Mouse (Mus musculus) heart, postnatal 14 days (tissue): ENCODE results near the gene Actl7b. TPM values are rescaled to one million over a fixed set of nuclear protein-coding genes. Genes with fewer than 3 reads are reported as not detected.

Experiments
- DNase-seq, 2 experiments: peaks; one replicate each; pipeline ENCODE4 v3.0.0; 2021 to 2022
- intact Hi-C: fragments of 180-260 bp; cut with DNase I; formaldehyde crosslinking; loops from one replicate; pipeline ENCODE4 v1.15.1; 2025
- total RNA-seq, 2 experiments: library from RNA; stranded (reverse); gene quantifications; 2 replicates each; pipeline ENCODE4 v1.2.3; 2021

Actl7b gene
- total RNA-seq, 2 experiments from 2014 or later, result 0.15 TPM; not detected in 1

GRCm38 (mm10) chr4:56717932-56718331, 23.3 kb downstream of the Actl7b start:
- no peak for DNase-seq
- intact Hi-C loops, result no loop called here

DNA sequence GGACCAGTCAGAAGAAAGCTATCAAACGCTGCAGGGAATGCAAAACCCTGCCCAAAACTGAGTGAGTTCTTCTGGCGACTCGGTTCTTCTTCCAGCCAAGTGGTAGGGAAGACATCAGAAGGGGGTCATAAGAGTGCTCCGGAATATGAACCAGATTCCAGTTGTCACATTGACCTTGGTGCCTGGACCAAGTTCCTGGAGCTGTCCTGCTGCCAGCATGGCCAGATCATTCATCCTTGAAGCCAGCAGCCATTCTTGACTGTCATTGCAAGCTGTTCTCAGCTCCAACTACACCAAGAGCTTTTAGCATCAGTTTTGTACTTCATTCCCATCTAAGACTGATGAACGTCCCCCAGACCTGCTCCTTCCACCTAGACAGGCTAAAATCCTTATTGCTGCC, 24.4 kb downstream of the Actl7b start:
- peak in 1 of 2 experiments; percentile 18 for DNase-seq

GRCm38 (mm10) chr4:56713155-56713554, 28.1 kb downstream of the Actl7b start:
- intact Hi-C loops, result no loop called here
- DNase-seq, result no peak

More for the DNA sequence above, 24.4 kb downstream of the Actl7b start:
- intact Hi-C loops, result no loop called here

- intact Hi-C loops, result no loop called here
- peak in 1 of 2 experiments; percentile 14 for DNase-seq
These were observed 39.0 kb downstream of the Actl7b start for GRCm38 (mm10) chr4:56702234-56702633.

DNA sequence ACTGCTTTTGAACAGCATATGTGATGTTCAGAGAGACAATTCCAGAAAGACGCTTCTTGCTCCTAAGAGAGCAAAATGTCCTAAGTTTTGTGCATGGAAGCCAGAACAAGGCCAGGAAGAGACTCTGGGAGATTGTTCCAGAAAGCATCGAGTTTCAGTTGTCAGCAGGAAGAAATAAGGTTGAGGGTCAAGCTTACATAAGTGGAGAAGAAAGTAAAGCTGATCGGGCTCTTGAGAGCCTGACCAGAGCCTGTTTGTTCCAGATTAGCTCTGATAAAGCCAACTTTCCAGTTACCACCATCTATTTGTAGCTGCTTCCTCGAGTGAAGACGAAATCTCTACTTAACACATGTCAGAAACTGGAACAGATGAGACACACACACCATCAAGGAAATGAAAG, 42.6 kb downstream of the Actl7b start:
- intact Hi-C loops, result no loop called here
- DNase-seq, result no peak

- intact Hi-C loops, result no loop called here
These were observed 44.8 kb downstream of the Actl7b start for GRCm38 (mm10) chr4:56696401-56696800.

More at GRCm38 (mm10) chr4:56696401-56696800, 44.8 kb downstream of the Actl7b start:
- DNase-seq, result no peak

Other genes with a start within 250 kb of the Actl7b start
- not detected for gene Gm26657, start 1.4 kb downstream of the Actl7b start, total RNA-seq
- not detected for gene Actl7a, start 2.0 kb upstream of the Actl7b start, total RNA-seq
- gene Elp1, start 60.9 kb upstream of the Actl7b start, total RNA-seq, result 10 to 100 TPM; 20.3 to 22.3 TPM
- 1 to 10 TPM; 3.6 to 4.1 TPM for gene Fam206a, start 60.9 kb upstream of the Actl7b start, total RNA-seq
- gene Ctnnal1, start 123.7 kb upstream of the Actl7b start, total RNA-seq, result 10 to 100 TPM; 27.7 to 29.3 TPM
- gene Tmem245, start 206.0 kb upstream of the Actl7b start, total RNA-seq, result 10 to 100 TPM; 53.1 to 58.3 TPM
- under 1 TPM; 0.07 TPM for gene Frrs1l, start 248.9 kb upstream of the Actl7b start, total RNA-seq